Mouse (Mus musculus) lung, postnatal 0 days (tissue): ENCODE data around the gene 5330417C22Rik.

Source experiments
- CTCF ChIP-seq: IDR thresholded peaks from 2 replicates; pipeline ENCODE4 v1.5.1; 2016; ENCODE audit warnings: antibody characterized with exemption, mild to moderate bottlenecking
- EP300 ChIP-seq: IDR thresholded peaks from 2 replicates; pipeline ENCODE4 v1.6.1; 2016; ENCODE audit warnings: antibody characterized with exemption, mild to moderate bottlenecking, control low read depth

- TF ChIP-seq CTCF (no peak), EP300 (no peak)
Observed at GRCm38 (mm10) chr3:108424944-108425623, 111.3 kb downstream of the 5330417C22Rik start.
